Mouse (Mus musculus): ENCODE data around the gene Hjurp.

GRCm38 (mm10) chr1:88249596-88249995 is 27.8 kb downstream of the Hjurp start:
- TF ChIP-seq POLR2A (IDR thresholded peaks at IDR 0.05; ENCODE audit: extremely low read depth, insufficient read depth, low read length) = no peak
- no peak for TF ChIP-seq CTCF (IDR thresholded peaks at IDR 0.05; ENCODE audit: low read depth, low read length)

All from liver, adult 2 months (tissue).